Mouse (Mus musculus) gastrocnemius, adult 2 months (tissue): Measurements from ENCODE around the gene Sox9. TPM values are rescaled to one million over a fixed set of nuclear protein-coding genes. Genes with fewer than 3 reads are reported as not detected.
A peak's percentile ranks its signal among the peaks of the same experiment; 100 is the strongest.

Source experiments
- DNase-seq: peaks from one replicate; pipeline ENCODE4 v3.0.0; 2022
- H3K27ac ChIP-seq: fragments of 200-600 bp; 2 replicates; pipeline ENCODE4 v1.8.1; 2022; ENCODE audit warnings: mild to moderate bottlenecking
- H3K4me3 ChIP-seq: fragments of 200-600 bp; 2 replicates; pipeline ENCODE4 v1.8.1; 2022; ENCODE audit warnings: mild to moderate bottlenecking, moderate library complexity
- CTCF ChIP-seq: fragments of 200-600 bp; IDR thresholded peaks from 2 replicates; pipeline ENCODE4 v1.8.1; 2022; ENCODE audit warnings: antibody characterized with exemption, mild to moderate bottlenecking, moderate library complexity
- intact Hi-C: fragments of 180-260 bp; cut with DNase I; formaldehyde crosslinking; loops from one replicate; pipeline ENCODE4 v1.15.1; 2025
- total RNA-seq, 2 experiments: library from RNA; stranded (reverse); gene quantifications; 2 replicates each; pipeline ENCODE4 v1.2.3; 2021

Gene Sox9
- total RNA-seq, 2 experiments from 2014 or later: 2.3 to 3.4 TPM

GRCm38 (mm10) chr11:112810447-112811151, 28.6 kb downstream of the Sox9 start:
- H3K27ac ChIP-seq: no peak overlapping the region
- no peak for DNase-seq
- H3K4me3 ChIP-seq: no peak overlapping the region; the same call in 1 of the 2 replicates
- TF ChIP-seq CTCF: no peak
- intact Hi-C loops: no loop called here

- Histone ChIP-seq H3K27ac (no peak overlapping the region), H3K4me3 (peak overlapping the region; percentile 32)
- intact Hi-C loops: no loop called here
- TF ChIP-seq CTCF: no peak
- peak; percentile 20 for DNase-seq
These were observed 29.3 kb downstream of the Sox9 start for GRCm38 (mm10) chr11:112811152-112811871.

GRCm38 (mm10) chr11:112817829-112818650, 36.0 kb downstream of the Sox9 start:
- DNase-seq: peak; percentile 24
- no peak overlapping the region for H3K4me3 ChIP-seq
- no peak overlapping the region for H3K27ac ChIP-seq
- TF ChIP-seq CTCF: no peak
- intact Hi-C loops: no loop called here

- no peak for TF ChIP-seq CTCF
- no peak overlapping the region for H3K27ac ChIP-seq
- DNase-seq: no peak
- intact Hi-C loops: no loop called here
- no peak overlapping the region for H3K4me3 ChIP-seq
These were observed 36.7 kb downstream of the Sox9 start for GRCm38 (mm10) chr11:112818651-112819270.

GRCm38 (mm10) chr11:112821536-112821935, 39.5 kb downstream of the Sox9 start:
- H3K4me3 ChIP-seq: no peak overlapping the region
- TF ChIP-seq CTCF: no peak
- H3K27ac ChIP-seq: no peak overlapping the region
- intact Hi-C loops: no loop called here
- no peak for DNase-seq

GRCm38 (mm10) chr11:112824146-112824545, 42.1 kb downstream of the Sox9 start:
- Histone ChIP-seq H3K27ac (no peak overlapping the region), H3K4me3 (no peak overlapping the region)
- TF ChIP-seq CTCF: no peak
- intact Hi-C loops: no loop called here
- no peak for DNase-seq

GRCm38 (mm10) chr11:112826193-112827043, 44.4 kb downstream of the Sox9 start:
- intact Hi-C loops: no loop called here
- H3K27ac ChIP-seq: no peak overlapping the region
- no peak for TF ChIP-seq CTCF
- no peak overlapping the region for H3K4me3 ChIP-seq
- DNase-seq: no peak

GRCm38 (mm10) chr11:112827044-112827347, 45.0 kb downstream of the Sox9 start:
- intact Hi-C loops: no loop called here

GRCm38 (mm10) chr11:112828553-112829287, 46.7 kb downstream of the Sox9 start:
- Histone ChIP-seq H3K4me3 (no peak overlapping the region), H3K27ac (no peak overlapping the region)
- intact Hi-C loops: no loop called here
- TF ChIP-seq CTCF: no peak
- no peak for DNase-seq

More at GRCm38 (mm10) chr11:112827044-112827347, 45.0 kb downstream of the Sox9 start:
- TF ChIP-seq CTCF: no peak
- Histone ChIP-seq H3K4me3 (no peak overlapping the region), H3K27ac (no peak overlapping the region)
- DNase-seq: no peak

- no peak overlapping the region for H3K4me3 ChIP-seq
- no peak overlapping the region for H3K27ac ChIP-seq
- TF ChIP-seq CTCF: no peak
- no peak for DNase-seq
- intact Hi-C loops: no loop called here
These were observed 52.4 kb downstream of the Sox9 start for GRCm38 (mm10) chr11:112834245-112835005.
